Mouse (Mus musculus) limb, embryonic 14.5 days (tissue): ENCODE measurements around the gene Cd40lg. TPM values are rescaled to one million over a fixed set of nuclear protein-coding genes. Genes with fewer than 3 reads are reported as not detected.

Experiments
- ATAC-seq: fragments of 200-750 bp; cut with Nextera tagmentation; 2 replicates; pipeline ENCODE4 v1.8.0; 2017; ENCODE audit warnings: low read depth, moderate number of reproducible peaks, moderate TSS enrichment; ENCODE audit not compliant: low FRiP score
- DNase-seq: peaks from one replicate; pipeline ENCODE4 v3.0.0-alpha.2; 2015; ENCODE audit warnings: low spot score
- H3K27ac ChIP-seq: fragments of 300-500 bp; sonication (generic); replicated peaks from 2 replicates; pipeline ENCODE4 v1.5.1; 2014; ENCODE audit warnings: low read depth, mild to moderate bottlenecking, low read length, moderate library complexity, mixed read lengths
- H3K27me3 ChIP-seq: fragments of 300-500 bp; sonication (generic); 2 replicates; pipeline ENCODE4 v1.6.1; 2014; ENCODE audit warnings: low read length, mixed read lengths; ENCODE audit not compliant: control insufficient read depth, insufficient read depth
- H3K36me3 ChIP-seq: fragments of 300-500 bp; sonication (generic); 2 replicates; pipeline ENCODE4 v1.6.1; 2014; ENCODE audit warnings: mild to moderate bottlenecking, low read length, moderate library complexity, mixed read lengths; ENCODE audit not compliant: control insufficient read depth, insufficient read depth
- H3K4me1 ChIP-seq: fragments of 300-500 bp; sonication (generic); 2 replicates; pipeline ENCODE4 v1.6.1; 2014; ENCODE audit warnings: antibody characterized with exemption, low read length, mixed read lengths; ENCODE audit not compliant: control insufficient read depth, insufficient read depth
- H3K4me2 ChIP-seq: fragments of 300-500 bp; sonication (generic); replicated peaks from 2 replicates; pipeline ENCODE4 v1.6.1; 2014; ENCODE audit warnings: low read depth, mild to moderate bottlenecking, low read length, moderate library complexity; ENCODE audit not compliant: severe bottlenecking
- H3K4me3 ChIP-seq: fragments of 300-500 bp; sonication (generic); replicated peaks from 2 replicates; pipeline ENCODE4 v1.5.1; 2014; ENCODE audit warnings: low read length
- H3K9ac ChIP-seq: fragments of 300-500 bp; sonication (generic); 2 replicates; pipeline ENCODE4 v1.6.1; 2014; ENCODE audit warnings: mild to moderate bottlenecking, low read depth, low read length, moderate library complexity; ENCODE audit not compliant: severe bottlenecking
- H3K9me3 ChIP-seq: fragments of 300-500 bp; sonication (generic); 2 replicates; pipeline ENCODE4 v1.6.1; 2016; ENCODE audit warnings: low read length; ENCODE audit not compliant: control insufficient read depth
- POLR2A ChIP-seq: fragments of 200-500 bp; IDR thresholded peaks from 2 replicates; pipeline ENCODE4 v1.8.0; 2012; ENCODE audit warnings: inconsistent platforms, mild to moderate bottlenecking, moderate library complexity, borderline replicate concordance; ENCODE audit not compliant: insufficient read depth, insufficient read length; ENCODE audit errors: extremely low read depth
- WGBS: fragments of 180-500 bp; shearing (Covaris S2); extraction: QIAGEN DNeasy Blood & Tissue Kit; methylation state at CpG from one replicate; pipeline ENCODE4 v1.1.7; 2014; 5-methylcytosine and 5-hydroxymethylcytosine counted together
- polyA plus RNA-seq, 2 experiments: library from polyadenylated mRNA; depleted of rRNA in 1 of 2; stranded (reverse) in 1 of 2; unstranded in 1 of 2; fragments of >200 nt; fragmentation: Nextera tagmentation in 1 of 2; extraction: Ambion mirVana in 1 of 2; gene quantifications; 2 replicates each; pipeline versions ENCODE4 v1.2.1 to v1.2.3; 2012 to 2014

Gene Cd40lg
- polyA plus RNA-seq, 2 experiments, result not detected

GRCm38 (mm10) chrX:57228178-57228577 lies 16.2 kb downstream of the Cd40lg start:
- Histone ChIP-seq H3K9ac (no peak overlapping the region), H3K27me3 (no peaks in the 10 kb centered on the region), H3K27ac (no peak overlapping the region), H3K4me1 (no peaks in the 10 kb centered on the region), H3K36me3 (no peaks in the 10 kb centered on the region), H3K9me3 (no peaks in the 10 kb centered on the region), H3K4me2 (no peak overlapping the region), H3K4me3 (no peak overlapping the region)
- ATAC-seq, result no peak
- no peak for DNase-seq
- WGBS, result 74% methylated on average over 2 of the region's 2 CpGs
- no peak for TF ChIP-seq POLR2A

DNA sequence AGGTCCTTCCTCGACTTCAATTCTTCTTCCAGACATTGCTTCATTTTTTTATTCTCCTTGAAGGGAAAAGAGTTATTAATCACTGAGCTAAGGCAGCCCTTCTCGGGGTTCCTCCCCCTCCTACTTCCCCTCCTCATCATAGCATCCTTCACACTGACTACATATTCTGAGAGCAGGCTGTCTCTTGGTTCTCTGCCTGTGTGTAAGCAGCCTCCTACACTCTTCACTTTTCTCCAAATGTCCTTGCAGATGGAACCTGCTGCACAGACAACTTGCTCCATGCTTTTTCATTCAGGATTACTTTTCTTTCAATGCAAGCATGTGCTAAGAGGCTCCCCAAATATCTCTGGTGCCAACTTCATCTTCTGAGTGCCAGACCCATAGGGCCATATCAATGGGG lies 21.7 kb downstream of the Cd40lg start:
- Histone ChIP-seq H3K36me3 (no peaks in the 10 kb centered on the region), H3K9ac (no peak overlapping the region), H3K27ac (no peak overlapping the region), H3K4me2 (no peak overlapping the region), H3K27me3 (no peaks in the 10 kb centered on the region), H3K9me3 (no peaks in the 10 kb centered on the region), H3K4me3 (no peak overlapping the region), H3K4me1 (no peaks in the 10 kb centered on the region)
- 69% methylated on average over 2 of the region's 2 CpGs for WGBS
- ATAC-seq (no peak), DNase-seq (no peak)
- TF ChIP-seq POLR2A, result no peak

DNA sequence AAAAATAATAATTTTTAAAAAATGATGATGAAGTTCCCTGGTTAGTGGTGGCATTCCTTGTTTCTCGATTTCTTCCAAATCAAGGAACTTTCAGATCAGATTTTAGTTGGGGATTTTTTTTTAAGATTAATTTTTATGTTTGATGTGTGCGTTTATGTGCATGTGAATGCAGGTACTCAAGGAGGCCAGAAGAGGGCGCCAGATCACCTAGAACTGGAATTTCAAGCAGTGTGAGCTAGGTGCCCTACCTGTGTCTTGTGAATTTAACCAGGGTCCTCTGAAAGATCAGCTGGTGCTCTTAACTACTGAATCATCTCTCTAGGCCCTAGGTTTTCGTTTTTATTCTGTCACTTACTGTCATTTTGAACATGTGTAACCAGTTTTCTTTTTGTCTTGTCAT lies 24.0 kb downstream of the Cd40lg start:
- Histone ChIP-seq H3K27me3 (no peaks in the 10 kb centered on the region), H3K4me3 (no peak overlapping the region), H3K4me2 (no peak overlapping the region), H3K36me3 (no peaks in the 10 kb centered on the region), H3K4me1 (no peaks in the 10 kb centered on the region), H3K9me3 (no peaks in the 10 kb centered on the region), H3K9ac (no peak overlapping the region), H3K27ac (no peak overlapping the region)
- 66% methylated on average over 4 of the region's 4 CpGs for WGBS
- DNase-seq (no peak), ATAC-seq (no peak)
- TF ChIP-seq POLR2A, result no peak

DNA sequence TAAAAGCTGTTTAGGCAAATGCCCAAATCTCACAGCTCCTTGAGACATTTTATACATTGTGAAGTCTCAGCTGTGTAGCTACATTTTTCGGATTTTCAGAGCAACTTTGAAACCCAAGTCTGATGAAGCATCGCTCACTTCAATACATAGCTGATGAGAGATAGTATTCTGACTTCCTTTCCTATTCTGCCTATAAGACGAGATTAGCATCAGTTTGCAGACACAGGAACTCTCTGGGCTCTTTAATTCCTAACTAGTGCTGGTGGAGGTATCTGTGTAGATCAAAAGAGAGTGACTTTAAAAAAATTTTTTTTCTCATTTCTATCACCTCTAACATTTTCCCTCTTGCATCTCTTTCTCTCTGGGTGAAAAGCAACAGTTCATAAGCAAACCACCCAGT lies 26.6 kb downstream of the Cd40lg start:
- Histone ChIP-seq H3K9me3 (no peaks in the 10 kb centered on the region), H3K4me1 (no peaks in the 10 kb centered on the region), H3K27me3 (no peaks in the 10 kb centered on the region), H3K4me3 (no peak overlapping the region), H3K9ac (no peak overlapping the region), H3K27ac (no peak overlapping the region), H3K4me2 (no peak overlapping the region), H3K36me3 (no peaks in the 10 kb centered on the region)
- no peak for TF ChIP-seq POLR2A
- no peak for ATAC-seq
- 55% methylated on average over 3 of the region's 3 CpGs for WGBS
- DNase-seq, result no peak

DNA sequence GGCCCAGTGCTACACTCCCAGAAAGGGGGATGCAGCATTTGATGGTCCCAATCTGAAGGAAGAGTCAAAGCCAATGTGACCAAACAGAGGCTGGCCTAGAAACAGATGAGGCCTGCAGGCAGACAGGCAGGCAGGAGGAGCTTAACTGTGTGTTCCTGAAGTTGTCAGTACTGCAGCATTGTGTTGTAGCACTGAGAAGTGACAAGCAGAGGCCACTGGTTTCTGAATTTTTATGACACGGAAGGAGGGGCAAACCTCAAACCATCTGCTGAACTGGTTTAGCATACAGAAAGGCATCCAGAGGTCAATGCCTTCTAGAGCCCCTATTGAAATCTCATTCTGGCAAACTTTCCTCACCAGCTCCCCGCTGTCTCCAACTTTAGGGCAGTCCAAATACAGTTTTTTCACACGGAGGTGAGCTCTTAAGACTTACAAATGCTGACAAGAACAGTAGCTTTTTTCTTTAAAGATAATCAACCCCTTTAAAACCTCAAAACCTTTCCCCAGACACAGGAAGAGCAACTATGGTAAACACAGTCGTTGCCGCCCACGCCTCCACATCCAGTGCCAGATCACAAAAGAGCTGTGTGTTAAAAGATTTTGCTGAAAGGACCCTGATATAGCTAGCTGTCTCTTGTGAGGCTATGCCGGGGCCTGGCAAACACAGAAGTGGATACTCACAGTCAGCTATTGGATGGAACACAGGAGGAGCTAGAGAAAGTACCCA lies 41.5 kb downstream of the Cd40lg start:
- DNase-seq, result no peak

More for the DNA sequence above, 41.5 kb downstream of the Cd40lg start:
- H3K9ac ChIP-seq, result no peak overlapping the region
- H3K36me3 ChIP-seq, result no peaks in the 10 kb centered on the region
- no peak overlapping the region for H3K4me2 ChIP-seq
- H3K9me3 ChIP-seq, result no peaks in the 10 kb centered on the region
- H3K4me3 ChIP-seq, result no peak overlapping the region
- WGBS, result 71% methylated on average over 7 of the region's 7 CpGs
- H3K4me1 ChIP-seq, result no peaks in the 10 kb centered on the region
- H3K27me3 ChIP-seq, result no peaks in the 10 kb centered on the region
- no peak overlapping the region for H3K27ac ChIP-seq
- no peak for TF ChIP-seq POLR2A
- ATAC-seq, result no peak
